Comparison of ENCODE assay signal across 13 mouse cellular contexts in the genomic region with DNA sequence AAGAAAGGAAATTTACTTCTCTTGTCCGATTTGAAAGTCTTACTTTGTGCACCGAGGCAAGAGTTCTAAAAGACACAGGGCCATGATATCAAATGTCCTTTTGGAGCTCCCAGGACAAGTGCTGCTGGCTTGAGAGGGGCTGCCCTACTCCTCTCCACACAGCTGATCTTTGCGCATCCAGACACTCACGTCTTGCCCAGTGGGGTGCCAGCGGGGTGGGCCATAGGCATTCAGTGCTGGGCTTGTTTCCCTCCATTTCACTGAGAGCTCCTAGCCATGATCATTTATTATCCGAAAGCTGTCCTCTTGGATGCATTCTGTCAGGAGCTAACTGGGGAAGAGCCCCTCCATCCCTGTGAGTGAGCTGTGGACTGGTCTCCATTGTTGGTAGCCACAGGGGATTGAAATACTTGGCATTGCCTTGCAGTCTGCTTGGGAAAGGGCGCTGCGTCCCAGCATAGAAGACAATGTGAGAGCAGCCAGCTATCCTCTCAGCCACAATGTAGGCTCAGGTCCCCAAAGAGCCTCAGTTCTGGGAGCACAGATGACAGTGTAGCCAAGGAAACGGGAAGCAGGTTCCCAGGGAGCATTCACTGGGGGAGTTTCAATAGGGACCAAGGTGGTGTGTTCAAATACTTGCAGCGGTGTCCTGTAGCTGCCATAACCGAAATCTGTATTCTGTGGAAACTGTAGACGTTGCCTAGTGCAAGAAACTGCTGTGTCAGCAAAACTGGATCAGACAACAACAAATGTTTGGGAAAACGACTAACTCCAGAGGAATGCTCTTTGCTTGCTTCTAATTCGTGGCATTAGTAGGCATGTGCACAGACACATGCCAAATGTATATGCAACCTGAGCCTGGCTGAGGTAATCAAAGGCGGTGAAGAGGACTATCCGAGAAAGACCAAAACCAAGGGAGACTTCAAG.
DNase-seq lines count a peak whose midpoint lies in the region; ATAC-seq lines count a peak whose summit lies in the region.
"Had no signal": no experiment of that assay in that cellular context is flagged by ENCODE, and none has a peak within 500 bp of the region (broad histone marks: within the 10 kb centered on the region; RNA-seq: fewer than 3 reads in every experiment).

No protein-coding gene starts in this region.

- ATAC-seq in neural tube, embryonic 11.5 days (ENCODE audit: insufficient read depth, low FRiP score, low TSS enrichment) = peak; percentile 50; the same call in 1 of the 2 replicates
- no peak for ATAC-seq in erythroblast, adult 5-6 weeks (replicated peaks; ENCODE audit: low FRiP score, poor library complexity, severe bottlenecking)
- ATAC-seq in activated CD4-positive, CD25-positive, alpha-beta regulatory T cell, adult 4 months = no peak
- ATAC-seq: liver, postnatal 0 days had no signal

- H3K36me3 ChIP-seq in neural tube, embryonic 11.5 days (ENCODE audit: control insufficient read depth, insufficient read depth, low read length) = no peaks in the 10 kb centered on the region
- no peaks in the 10 kb centered on the region for H3K36me3 ChIP-seq in midbrain, embryonic 10.5 days

- H3K4me2 ChIP-seq in neural tube, embryonic 11.5 days (ENCODE audit: low read depth) = no peak overlapping the region

- DNase-seq in neural tube, embryonic 11.5 days (ENCODE audit: low spot score) = peak; percentile 47
- DNase-seq in neural tube, embryonic 10.5 days (ENCODE audit: extremely low spot score, low spot score) = no peak
- peak; percentile 5 for DNase-seq in embryo, embryonic 9.5 days (ENCODE audit: extremely low spot score)
- peak; percentile 19 for DNase-seq in midbrain, embryonic 10.5 days (ENCODE audit: low spot score)
- DNase-seq in layer of hippocampus, adult 8-10 months (ENCODE audit: low spot score in 2 of 2) = no peak
- DNase-seq in heart, postnatal 10 days = no peak
- DNase-seq: heart, postnatal 14 days; liver, postnatal 0 days; retina, postnatal 1 day; thymus, postnatal 4 days had no signal

- no peak overlapping the region for H3K4me3 ChIP-seq in neural tube, embryonic 11.5 days (ENCODE audit: low read depth, low read length)
- H3K4me3 ChIP-seq in midbrain, embryonic 10.5 days = no peak overlapping the region
- H3K4me3 ChIP-seq: erythroblast, embryonic 14.5 days had no signal

- H3K4me1 ChIP-seq in neural tube, embryonic 11.5 days (ENCODE audit: control insufficient read depth, insufficient read depth, low read length) = no peaks in the 10 kb centered on the region
- peaks cover 7% of the 10 kb centered on the region for H3K4me1 ChIP-seq in midbrain, embryonic 10.5 days

- intact Hi-C loops in heart, postnatal 10 days (cut with DNase I) = no loop called here

- no peak overlapping the region for H3K27ac ChIP-seq in neural tube, embryonic 11.5 days (ENCODE audit: low read depth, low read length)
- H3K27ac ChIP-seq in midbrain, embryonic 10.5 days (replicated peaks) = no peak overlapping the region

- H3K27me3 ChIP-seq in neural tube, embryonic 11.5 days (ENCODE audit: control insufficient read depth, insufficient read depth, low read length) = no peaks in the 10 kb centered on the region
- H3K27me3 ChIP-seq in midbrain, embryonic 10.5 days (ENCODE audit: low read depth, poor library complexity, severe bottlenecking) = no peaks in the 10 kb centered on the region

- no peaks in the 10 kb centered on the region for H3K9me3 ChIP-seq in neural tube, embryonic 11.5 days (ENCODE audit: control insufficient read depth, low read length)
- H3K9me3 ChIP-seq in midbrain, embryonic 10.5 days (replicated peaks) = no peaks in the 10 kb centered on the region

- H3K9ac ChIP-seq in neural tube, embryonic 11.5 days (ENCODE audit: low read length) = no peak overlapping the region
- H3K9ac ChIP-seq: liver, postnatal 0 days had no signal

- 67% methylated on average over 16 of the region's 16 CpGs for WGBS in neural tube, embryonic 11.5 days
- WGBS in midbrain, embryonic 10.5 days = 59% methylated on average over 16 of the region's 16 CpGs

Comparison
In these comparisons a context has a peak if more than half of its experiments do, and no peak if none do; other contexts are left out.
1. DNase-seq: peak in neural tube, embryonic 11.5 days (single experiment), embryo, embryonic 9.5 days (single experiment) and midbrain, embryonic 10.5 days (single experiment); none in neural tube, embryonic 10.5 days (single experiment), layer of hippocampus, adult 8-10 months (0 of 2) and heart, postnatal 10 days (0 of 2).